Mouse (Mus musculus): ENCODE data around the gene Slc4a8. TPM values are rescaled to one million over a fixed set of nuclear protein-coding genes. Genes with fewer than 3 reads are reported as not detected.
"Not testable (repeated sequence)": the region's sequence is repeated elsewhere in the genome, so short reads cannot be mapped to it uniquely, and the experiment has no call there.

The Slc4a8 gene
- total RNA-seq, 2 experiments from 2014 or later = 11.3 to 34.5 TPM

GRCm38 (mm10) chr15:100767851-100768250 lies 6.3 kb downstream of the Slc4a8 start:
- ATAC-seq (replicated peaks; ENCODE audit: poor library complexity, severe bottlenecking) = no peak

- not testable (repeated sequence) for ATAC-seq (replicated peaks; ENCODE audit: poor library complexity, severe bottlenecking)
Observed at GRCm38 (mm10) chr15:100769023-100769422, 7.5 kb downstream of the Slc4a8 start.

DNA sequence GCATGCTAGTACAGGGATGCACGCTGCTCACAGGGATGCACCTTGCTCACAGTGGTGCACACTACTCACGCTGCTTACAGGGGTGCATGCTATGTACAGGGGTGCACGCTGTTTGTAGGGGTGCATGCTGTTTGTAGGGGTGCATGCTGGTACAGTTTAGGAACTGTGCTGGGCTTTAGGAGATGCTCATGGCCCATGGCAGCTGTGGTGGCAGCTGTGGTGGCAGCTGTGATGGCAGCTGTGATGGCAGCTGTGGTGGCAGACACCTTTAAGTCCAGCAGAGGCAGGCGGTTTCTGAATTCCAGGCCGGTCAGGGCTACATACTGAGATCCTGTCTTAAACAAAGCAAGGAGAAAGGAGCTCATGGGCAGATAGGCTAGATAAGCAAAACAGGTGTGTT lies 8.8 kb downstream of the Slc4a8 start:
- no peak for ATAC-seq (replicated peaks; ENCODE audit: poor library complexity, severe bottlenecking)

- no peak for ATAC-seq (replicated peaks; ENCODE audit: poor library complexity, severe bottlenecking)
Observed at GRCm38 (mm10) chr15:100772685-100773084, 11.1 kb downstream of the Slc4a8 start.

DNA sequence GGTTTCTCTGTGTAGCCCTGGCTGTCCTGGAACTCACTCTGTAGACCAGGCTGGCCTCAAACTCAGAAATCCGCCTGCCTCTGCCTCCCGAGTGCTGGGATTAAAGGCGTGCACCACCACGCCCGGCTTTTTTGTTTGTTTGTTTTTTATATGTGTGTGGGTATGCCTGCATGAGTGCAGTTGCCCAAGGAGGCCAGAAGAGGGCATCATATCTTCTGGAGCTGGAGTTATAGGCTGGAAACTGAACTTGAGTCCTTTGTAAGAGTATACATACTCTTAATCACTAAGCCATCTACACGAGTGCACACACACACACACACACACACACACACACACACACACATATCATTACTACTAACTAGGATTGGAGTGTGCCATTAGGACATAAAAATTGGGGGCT lies 12.3 kb downstream of the Slc4a8 start:
- not testable (repeated sequence) for ATAC-seq (replicated peaks; ENCODE audit: poor library complexity, severe bottlenecking)

- no peak for ATAC-seq (replicated peaks; ENCODE audit: poor library complexity, severe bottlenecking)
Observed at GRCm38 (mm10) chr15:100775189-100776166, 13.9 kb downstream of the Slc4a8 start.

- ATAC-seq (replicated peaks; ENCODE audit: poor library complexity, severe bottlenecking) = no peak
Observed at GRCm38 (mm10) chr15:100776424-100776823, 14.9 kb downstream of the Slc4a8 start.

GRCm38 (mm10) chr15:100777020-100778016 lies 15.8 kb downstream of the Slc4a8 start:
- ATAC-seq (replicated peaks; ENCODE audit: poor library complexity, severe bottlenecking) = no peak

DNA sequence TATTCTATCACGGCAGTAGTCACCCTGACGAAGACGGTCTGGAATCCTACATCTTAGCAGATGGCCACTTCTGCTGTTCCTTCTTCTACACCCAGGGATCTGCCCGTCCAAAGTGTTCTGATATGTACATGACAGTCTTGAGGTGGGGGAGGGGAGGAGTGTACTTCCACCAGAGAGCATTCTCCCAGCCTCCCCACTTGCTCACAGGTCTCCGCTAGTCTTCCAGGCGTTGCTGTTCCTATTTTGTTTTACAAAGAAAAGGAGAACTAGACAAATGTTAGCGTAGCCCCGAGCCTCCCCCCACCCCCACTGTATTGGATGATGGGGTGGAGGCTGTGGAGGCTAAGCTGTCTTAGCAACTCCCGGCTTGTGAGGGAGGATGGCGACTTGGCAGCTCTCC lies 18.3 kb downstream of the Slc4a8 start:
- no peak; the same call in 1 of the 2 replicates for ATAC-seq (replicated peaks; ENCODE audit: poor library complexity, severe bottlenecking)

GRCm38 (mm10) chr15:100783244-100783987 lies 21.9 kb downstream of the Slc4a8 start:
- ATAC-seq (replicated peaks; ENCODE audit: poor library complexity, severe bottlenecking) = no peak

DNA sequence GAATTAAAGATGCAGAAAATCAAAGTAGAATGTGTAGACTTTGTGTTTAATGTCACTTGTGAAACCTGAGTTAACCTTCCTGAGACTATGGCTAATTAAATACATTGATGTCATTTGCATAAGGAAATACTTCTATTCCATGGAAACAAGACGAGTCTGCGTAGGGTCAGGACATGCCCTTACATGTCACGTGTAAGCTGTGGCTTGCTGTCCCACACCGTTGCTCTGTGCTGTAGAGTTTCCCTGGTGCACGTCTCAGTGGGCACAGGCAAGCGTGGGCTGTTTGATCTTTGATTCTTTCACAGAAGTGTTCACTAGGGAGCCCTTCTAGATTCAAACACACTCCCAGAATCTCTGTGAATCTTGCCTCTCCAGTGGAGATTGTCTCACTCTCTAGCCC lies 28.7 kb downstream of the Slc4a8 start:
- no peak for ATAC-seq (replicated peaks; ENCODE audit: poor library complexity, severe bottlenecking)

DNA sequence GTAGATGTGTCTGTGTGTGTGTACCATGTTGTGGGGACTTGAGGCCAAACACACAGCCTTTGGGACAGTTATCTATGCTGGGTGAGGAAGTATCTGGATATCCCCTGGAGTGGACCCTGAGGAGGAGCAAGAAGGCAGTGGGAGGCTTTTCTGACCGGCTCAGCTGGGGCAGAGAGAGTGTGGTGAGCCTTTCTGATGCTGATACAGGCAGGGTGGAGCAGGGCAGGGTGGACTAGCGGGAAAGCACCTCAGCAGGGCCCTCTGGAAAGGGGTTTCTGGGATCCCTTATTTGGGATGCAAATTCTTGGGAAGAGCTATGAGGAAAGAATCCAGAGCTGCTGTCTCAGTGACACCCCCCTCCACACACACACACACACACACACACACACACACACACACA lies 30.8 kb downstream of the Slc4a8 start:
- ATAC-seq (replicated peaks; ENCODE audit: poor library complexity, severe bottlenecking) = no peak

GRCm38 (mm10) chr15:100800914-100801313 lies 39.4 kb downstream of the Slc4a8 start:
- ATAC-seq (replicated peaks; ENCODE audit: poor library complexity, severe bottlenecking) = no peak

GRCm38 (mm10) chr15:100808062-100808461 lies 46.5 kb downstream of the Slc4a8 start:
- ATAC-seq (replicated peaks; ENCODE audit: poor library complexity, severe bottlenecking) = no peak

DNA sequence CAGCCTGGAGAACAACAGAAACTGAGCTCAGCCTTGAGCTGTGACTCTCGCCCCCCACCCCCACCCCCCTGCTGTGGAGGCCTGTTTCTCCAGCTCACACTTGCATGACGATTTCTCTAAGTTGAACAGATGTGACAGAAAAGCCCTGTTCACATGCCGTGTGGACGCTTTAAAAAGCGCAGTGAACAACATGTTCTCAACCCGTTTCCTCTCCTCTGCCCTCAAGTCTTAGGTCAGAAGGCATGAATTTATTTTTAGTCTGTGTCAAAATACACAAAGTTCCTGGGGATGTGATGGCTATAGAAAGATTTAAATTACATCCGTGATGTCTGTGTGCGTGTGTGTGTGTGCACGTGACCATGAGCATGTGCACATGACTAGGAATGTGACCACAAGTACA lies 46.9 kb downstream of the Slc4a8 start:
- ATAC-seq (replicated peaks; ENCODE audit: poor library complexity, severe bottlenecking) = no peak

DNA sequence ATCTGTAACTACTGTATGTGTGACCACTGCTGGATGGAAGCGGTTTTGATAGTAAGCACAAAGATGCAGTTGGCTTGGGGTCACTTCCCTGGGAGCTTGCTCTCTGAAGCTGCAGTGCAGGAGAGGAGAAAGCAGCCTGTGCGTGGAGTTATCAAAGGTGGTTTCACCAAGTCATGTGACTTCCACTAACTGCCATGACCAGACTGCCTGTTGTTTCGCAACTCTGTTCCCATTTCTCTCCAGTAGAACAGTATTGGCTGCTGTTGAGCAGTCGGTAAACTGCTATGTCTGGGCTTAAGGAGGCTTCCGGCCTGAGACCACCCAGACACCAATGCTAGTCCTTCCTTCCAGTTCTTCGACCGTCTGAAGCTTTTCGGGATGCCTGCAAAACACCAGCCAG lies 48.7 kb downstream of the Slc4a8 start:
- peak; percentile 89 for ATAC-seq (replicated peaks; ENCODE audit: poor library complexity, severe bottlenecking)

DNA sequence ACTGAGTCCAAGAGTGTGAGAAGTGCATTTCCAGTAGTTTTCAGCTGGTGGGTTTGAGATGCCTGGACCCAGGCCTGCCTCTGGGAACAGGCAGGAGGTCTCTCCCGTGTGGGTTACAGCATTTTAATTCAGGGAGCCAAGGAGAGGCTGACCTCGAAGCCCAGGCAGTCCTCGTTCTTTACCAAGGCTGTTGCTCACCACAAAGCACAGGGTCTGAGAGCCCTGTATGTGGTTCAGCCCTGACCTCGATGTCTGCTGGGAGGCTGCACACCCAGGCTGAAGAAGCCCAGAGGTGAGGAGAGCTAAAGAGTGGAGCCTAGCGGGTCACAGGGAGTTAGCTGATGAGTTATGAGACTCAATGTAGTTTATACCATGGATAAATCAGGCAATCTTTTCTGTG lies 52.0 kb downstream of the Slc4a8 start:
- ATAC-seq (replicated peaks; ENCODE audit: poor library complexity, severe bottlenecking) = no peak

DNA sequence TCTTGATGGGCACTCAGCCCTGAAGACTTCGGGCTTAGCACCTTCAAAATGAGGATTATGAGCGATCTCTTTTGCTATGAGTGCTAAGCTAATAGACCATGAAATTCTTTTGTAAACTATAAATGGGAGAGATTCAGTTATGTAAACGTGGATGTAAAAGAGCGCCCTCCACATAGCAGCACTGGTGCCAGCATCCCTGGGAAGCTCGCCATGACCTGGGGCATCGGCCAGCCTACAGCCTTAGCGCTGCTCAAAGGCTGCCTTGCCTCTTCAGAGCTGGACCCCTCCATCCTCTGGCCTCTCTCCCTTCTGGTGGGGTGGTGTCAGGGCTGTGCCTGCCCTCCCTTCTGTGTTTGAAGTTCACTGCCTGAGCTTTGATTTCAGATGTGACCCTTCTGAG lies 52.5 kb downstream of the Slc4a8 start:
- no peak for ATAC-seq (replicated peaks; ENCODE audit: poor library complexity, severe bottlenecking)

DNA sequence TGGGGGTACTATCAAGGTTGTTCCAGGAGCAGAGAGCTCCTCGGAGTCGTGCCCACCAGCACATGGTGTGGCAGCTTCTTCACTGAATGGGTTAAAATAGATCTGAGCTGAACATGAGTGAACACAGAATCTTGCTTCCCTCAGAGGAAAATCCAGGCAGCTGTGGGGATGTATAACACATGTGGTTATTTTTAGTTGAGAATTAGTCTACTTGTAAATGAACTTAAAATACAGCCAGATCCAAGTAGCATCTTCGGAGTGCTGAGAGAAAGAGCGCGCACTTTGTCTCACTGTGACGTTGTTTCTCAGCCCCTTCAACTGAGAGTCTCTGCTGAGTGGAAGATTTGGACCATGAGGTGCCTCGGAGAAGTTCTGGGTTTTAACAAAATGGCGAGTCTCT lies 53.8 kb downstream of the Slc4a8 start:
- ATAC-seq (replicated peaks; ENCODE audit: poor library complexity, severe bottlenecking) = no peak

GRCm38 (mm10) chr15:100818860-100819259 lies 57.3 kb downstream of the Slc4a8 start:
- ATAC-seq (replicated peaks; ENCODE audit: poor library complexity, severe bottlenecking) = no peak
